Mouse (Mus musculus) megakaryocyte, embryonic 14.5 days (primary cell): Measurements from ENCODE around the gene Wnk2.

Experiments used
- FLI1 ChIP-seq: IDR thresholded peaks from 2 replicates; pipeline ENCODE4 v1.6.1; 2012; ENCODE audit warnings: low read length, inconsistent platforms, mixed read lengths
- GATA1 ChIP-seq: IDR thresholded peaks from 3 replicates; pipeline ENCODE4 v1.6.1; 2012; ENCODE audit warnings: mixed read lengths, low read length, inconsistent platforms, borderline replicate concordance

DNA sequence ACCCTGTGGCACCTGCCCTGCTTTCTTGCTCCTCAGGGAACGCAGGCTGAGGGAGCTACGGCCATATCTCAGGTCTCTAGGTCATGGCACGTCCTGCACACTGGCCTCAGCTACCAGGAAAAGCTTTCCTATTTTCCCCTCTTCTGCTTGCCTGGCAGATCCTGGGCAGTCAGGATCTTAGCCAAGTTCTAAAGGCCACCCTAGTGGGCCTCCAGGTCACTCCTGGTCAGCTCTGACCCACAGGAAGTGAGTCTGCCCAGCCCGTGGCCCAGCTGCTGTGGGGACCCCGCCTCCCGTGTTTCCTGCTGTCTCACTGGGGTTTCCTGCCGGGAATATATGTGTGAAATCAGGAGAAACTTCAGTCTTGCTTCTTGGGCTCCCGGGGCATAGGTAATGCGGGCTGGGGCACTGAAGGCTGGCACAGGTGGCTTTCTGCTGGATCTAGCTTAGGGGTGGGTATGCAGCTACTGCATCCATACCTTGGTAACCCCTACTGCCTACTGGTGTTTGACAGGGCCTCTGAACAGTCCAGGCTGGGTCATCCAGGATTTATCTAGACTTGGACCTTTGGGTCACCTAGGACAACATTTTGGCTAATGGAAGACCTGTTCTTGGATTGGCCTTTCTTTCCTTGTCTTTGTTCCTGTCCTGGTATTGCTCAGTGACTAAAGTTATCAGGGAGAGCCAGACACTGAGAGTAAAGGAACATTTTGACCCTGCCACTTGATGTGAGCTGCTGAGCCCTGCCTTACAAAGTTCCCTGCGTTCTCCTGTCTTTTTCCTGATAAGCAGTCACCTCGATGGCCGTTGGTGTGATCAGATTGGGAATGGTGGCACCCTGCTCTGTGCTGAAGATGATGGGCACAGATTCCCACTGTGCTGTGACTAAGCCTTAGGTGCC lies 42.4 kb upstream of the Wnk2 start:
- TF ChIP-seq GATA1 = no peak
- TF ChIP-seq FLI1 = no peak; the same call in 1 of the 2 replicates
